Mouse (Mus musculus): ENCODE data around the gene Pafah1b2. TPM values are rescaled to one million over a fixed set of nuclear protein-coding genes. Genes with fewer than 3 reads are reported as not detected.
A peak's percentile ranks its signal among the peaks of the same experiment; 100 is the strongest.

Pafah1b2 gene
- polyA plus RNA-seq, 1 experiment from 2014 or later, result 138 TPM

DNA sequence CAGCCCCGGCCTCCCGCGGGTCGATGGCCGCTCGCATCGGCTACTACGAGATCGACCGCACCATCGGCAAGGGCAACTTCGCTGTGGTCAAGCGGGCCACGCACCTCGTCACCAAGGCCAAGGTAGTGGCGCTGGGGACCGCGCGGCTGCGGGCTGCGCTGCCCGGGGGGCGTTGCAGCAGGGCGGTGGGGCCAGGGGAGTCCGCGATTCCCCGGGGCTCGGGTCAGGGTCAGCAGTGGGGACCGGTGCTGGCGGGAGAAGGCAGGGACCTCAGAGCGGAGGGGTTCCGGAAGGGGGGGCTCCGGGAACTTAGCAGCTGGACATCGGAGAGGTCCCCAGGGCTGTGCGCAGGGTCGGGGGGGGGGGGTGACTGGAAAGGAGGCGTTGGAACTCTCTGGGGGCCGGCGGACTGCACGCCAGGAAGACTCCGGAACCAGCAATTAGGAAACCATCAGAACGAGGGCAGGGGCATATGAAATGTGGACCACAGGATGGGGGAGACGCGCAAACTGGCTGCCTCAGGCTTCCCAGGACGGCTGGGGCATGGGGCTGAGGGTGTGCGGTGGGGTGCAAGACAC lies 608 bp upstream of the Pafah1b2 start:
- in situ Hi-C loops (cut with MboI; ENCODE audit: low pct_unique_long_range_greater_than_20kb), result no loop called here
- no peaks in the 10 kb centered on the region for H3K27me3 ChIP-seq
- DNase-seq (ENCODE audit: low read depth, low spot score) (no peak), ATAC-seq (peak; percentile 28)
- POLR2A ChIA-PET, result interaction anchor here (0.9 to 1.0 kb wide), 2 partner anchors 9 to 20 kb away, joined by 3 read pairs; no protein-coding TSS in a partner anchor
- no peak for TF ChIP-seq CTCF (IDR thresholded peaks at IDR 0.05)
- CTCF ChIA-PET, result interaction anchor here (1.0 kb wide), 1 partner anchor 97 kb away, joined by 3 read pairs; no protein-coding TSS in a partner anchor

DNA sequence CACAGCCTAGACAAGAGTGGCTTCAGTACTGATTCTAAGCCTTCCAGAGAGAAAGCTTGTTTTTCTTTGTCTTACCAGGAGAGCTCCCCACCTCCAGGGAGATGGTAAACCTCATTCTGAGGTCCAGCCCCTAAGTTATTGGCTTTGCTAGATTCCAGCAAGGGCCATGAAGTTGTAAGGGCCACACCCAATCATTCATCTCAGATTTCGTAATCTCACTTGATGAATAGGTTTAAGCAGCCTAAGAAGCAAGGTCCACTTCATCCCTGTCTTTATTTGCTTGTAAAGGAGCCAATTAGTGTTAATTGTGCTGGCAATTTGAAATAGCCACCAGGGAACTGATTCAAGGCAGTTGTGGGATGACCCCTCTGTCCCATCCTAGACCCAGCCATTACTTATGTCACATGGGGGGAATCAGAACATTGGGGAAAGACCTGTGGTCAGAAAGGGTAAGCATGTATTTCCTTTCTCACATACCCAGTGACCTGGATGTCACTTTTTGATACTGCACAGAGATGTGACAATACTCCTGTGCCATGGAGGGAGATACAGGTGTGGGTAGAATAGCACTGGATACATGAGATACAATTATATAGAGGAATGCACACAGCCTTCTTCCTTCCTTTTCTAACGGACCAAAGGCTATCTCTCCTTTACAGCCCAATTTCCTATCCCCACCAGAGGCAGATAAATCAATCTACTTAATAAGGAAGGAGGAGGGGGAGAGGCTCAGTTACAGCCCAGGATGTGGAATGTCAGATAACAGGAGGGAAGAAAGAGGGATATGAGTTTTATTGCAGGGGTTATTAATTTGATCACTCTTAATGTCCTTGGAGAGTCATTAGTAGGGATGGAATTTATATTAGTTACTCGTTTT lies 1.2 kb downstream of the Pafah1b2 start:
- TF ChIP-seq CTCF (IDR thresholded peaks at IDR 0.05), result no peak
- in situ Hi-C loops (cut with MboI; ENCODE audit: low pct_unique_long_range_greater_than_20kb), result no loop called here
- no peak for DNase-seq (ENCODE audit: low read depth, low spot score)
- ATAC-seq, result no peak
- POLR2A ChIA-PET, result interaction anchor here (0.6 to 1.0 kb wide), 3 partner anchors 48 to 199 kb away, joined by 3 to 5 read pairs (median 3); no protein-coding TSS in a partner anchor
- CTCF ChIA-PET, result interaction anchor here (1.3 to 1.4 kb wide), 2 partner anchors 15 to 55 kb away, joined by 3 read pairs; no protein-coding TSS in a partner anchor
- no peaks in the 10 kb centered on the region for H3K27me3 ChIP-seq

DNA sequence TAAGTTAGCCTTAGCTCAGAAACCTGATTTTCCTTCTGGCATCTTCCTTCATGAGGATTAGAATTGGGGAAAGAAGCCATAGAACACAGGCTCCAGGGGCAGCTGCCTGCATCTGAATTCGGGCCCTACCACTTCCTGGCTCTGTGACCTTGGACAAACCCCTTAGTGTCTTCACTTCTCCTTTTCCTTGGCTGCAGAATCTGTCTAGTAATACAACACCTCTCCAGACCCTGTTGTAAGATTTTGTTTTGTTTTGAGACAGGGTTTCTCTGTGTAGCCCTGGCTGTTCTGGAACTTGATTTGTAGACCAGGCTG lies 2.9 kb downstream of the Pafah1b2 start:
- DNase-seq (ENCODE audit: low read depth, low spot score) (no peak), ATAC-seq (no peak)
- no peak for TF ChIP-seq CTCF (IDR thresholded peaks at IDR 0.05)
- in situ Hi-C loops (cut with MboI; ENCODE audit: low pct_unique_long_range_greater_than_20kb), result loop anchor here (5.0 kb wide), 1 partner anchor 183 kb away; no protein-coding TSS in a partner anchor
- H3K27me3 ChIP-seq, result no peaks in the 10 kb centered on the region
- POLR2A ChIA-PET, result interaction anchor here (0.6 to 0.7 kb wide), 3 partner anchors 108 to 261 kb away, joined by 3 to 5 read pairs (median 3); no protein-coding TSS in a partner anchor
- CTCF ChIA-PET, result interaction anchor here (1.0 to 1.7 kb wide), 5 partner anchors 26 to 182 kb away, joined by 3 to 9 read pairs (median 3); no protein-coding TSS in a partner anchor

DNA sequence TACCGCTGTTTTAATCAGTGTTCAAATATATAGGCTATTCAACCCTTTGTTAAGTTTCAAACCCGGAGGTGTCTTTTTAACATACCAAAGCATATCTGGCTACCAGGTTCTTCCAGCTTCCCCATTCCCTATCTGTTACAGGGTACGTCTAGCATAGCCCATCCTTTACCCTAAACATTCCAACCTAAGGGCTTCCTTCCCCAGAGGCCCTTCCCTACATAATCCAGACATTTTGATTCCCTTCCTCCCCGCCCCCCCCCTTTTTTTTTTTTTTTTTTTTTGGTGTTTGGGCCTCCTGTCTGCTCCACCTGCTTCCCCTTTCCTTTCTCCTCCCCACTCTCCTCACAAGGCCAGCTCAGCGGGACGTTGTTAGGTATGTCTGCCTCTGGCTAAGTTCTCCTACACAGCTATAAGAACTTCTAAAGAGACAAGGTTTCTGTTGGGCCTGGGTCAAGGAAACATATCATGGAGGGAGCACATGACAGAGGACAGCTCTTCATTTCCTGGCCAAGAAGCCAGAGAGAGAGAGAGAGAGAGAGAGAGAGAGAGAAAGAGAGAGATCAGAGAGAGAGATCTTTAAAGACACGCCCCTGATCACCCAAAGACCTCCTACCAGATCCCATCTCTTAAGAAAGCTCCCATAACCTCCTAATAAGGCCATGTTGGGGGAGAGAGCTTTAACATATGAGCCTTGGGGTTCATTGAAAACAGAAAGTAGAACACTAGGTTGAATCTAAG lies 3.4 kb downstream of the Pafah1b2 start:
- CTCF ChIA-PET, result interaction anchor here (1.0 to 1.7 kb wide), 4 partner anchors 26 to 182 kb away, joined by 3 to 9 read pairs (median 3); no protein-coding TSS in a partner anchor
- no peaks in the 10 kb centered on the region for H3K27me3 ChIP-seq
- TF ChIP-seq CTCF (IDR thresholded peaks at IDR 0.05), result no peak
- POLR2A ChIA-PET, result interaction anchor here (0.6 to 0.7 kb wide), 3 partner anchors 108 to 262 kb away, joined by 3 to 5 read pairs (median 3); no protein-coding TSS in a partner anchor
- in situ Hi-C loops (cut with MboI; ENCODE audit: low pct_unique_long_range_greater_than_20kb), result loop anchor here (5.0 kb wide), 1 partner anchor 183 kb away; no protein-coding TSS in a partner anchor
- DNase-seq (ENCODE audit: low read depth, low spot score) (no peak), ATAC-seq (no peak)

DNA sequence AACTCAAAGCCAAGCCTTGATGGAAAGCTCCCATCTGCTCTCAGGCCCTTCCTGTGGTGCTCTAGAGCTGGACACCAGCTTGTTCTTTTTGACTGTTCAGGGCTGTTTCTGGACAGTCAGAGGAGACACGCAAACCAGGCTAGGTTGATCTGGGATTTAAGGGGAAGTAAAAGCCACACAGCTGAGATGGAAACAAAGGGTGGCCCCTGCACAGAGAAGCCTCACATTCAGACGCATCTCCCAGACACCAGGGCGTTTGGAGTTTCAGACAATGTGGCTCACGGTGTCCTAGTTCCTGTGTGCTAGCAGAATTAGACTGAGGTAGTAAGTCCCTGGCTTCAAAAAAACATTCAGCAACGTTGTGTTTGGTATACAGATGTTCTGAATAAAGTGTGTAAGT lies 6.3 kb downstream of the Pafah1b2 start:
- ChIA-PET POLR2A (no interaction called here), CTCF (interaction anchor here (1.8 kb wide), 1 partner anchor 179 kb away, joined by 5 read pairs; no protein-coding TSS in a partner anchor)
- H3K27me3 ChIP-seq, result no peaks in the 10 kb centered on the region
- no peak for ATAC-seq
- no peak for DNase-seq (ENCODE audit: low read depth, low spot score)
- in situ Hi-C loops (cut with MboI; ENCODE audit: low pct_unique_long_range_greater_than_20kb), result loop anchor here (5.0 kb wide), 1 partner anchor 186 kb away; no protein-coding TSS in a partner anchor
- TF ChIP-seq CTCF (IDR thresholded peaks at IDR 0.05), result no peak

DNA sequence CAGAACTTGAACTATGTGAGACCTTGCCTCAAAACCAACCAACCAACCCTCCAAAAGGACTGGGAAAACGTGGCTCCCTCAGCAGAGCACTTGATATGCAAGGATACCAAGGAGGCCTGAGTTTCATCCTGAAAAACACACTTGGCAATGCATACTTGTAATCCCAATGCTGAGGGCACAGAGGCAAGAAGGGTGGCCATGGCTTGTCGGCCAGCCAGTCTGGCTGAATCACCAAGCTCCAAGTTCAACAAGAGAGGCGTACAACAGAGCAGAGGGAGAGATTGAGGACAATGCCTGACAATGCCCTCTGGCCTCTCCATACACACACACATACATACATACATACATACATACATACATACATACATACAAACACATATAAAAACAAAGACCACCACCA lies 8.0 kb downstream of the Pafah1b2 start:
- DNase-seq (ENCODE audit: low read depth, low spot score) (no peak), ATAC-seq (no peak)
- H3K27me3 ChIP-seq, result no peaks in the 10 kb centered on the region
- POLR2A ChIA-PET, result no interaction called here
- CTCF ChIA-PET, result interaction anchor here (1.1 kb wide), 1 partner anchor 184 kb away, joined by 5 read pairs; no protein-coding TSS in a partner anchor
- no peak for TF ChIP-seq CTCF (IDR thresholded peaks at IDR 0.05)
- in situ Hi-C loops (cut with MboI; ENCODE audit: low pct_unique_long_range_greater_than_20kb), result no loop called here

DNA sequence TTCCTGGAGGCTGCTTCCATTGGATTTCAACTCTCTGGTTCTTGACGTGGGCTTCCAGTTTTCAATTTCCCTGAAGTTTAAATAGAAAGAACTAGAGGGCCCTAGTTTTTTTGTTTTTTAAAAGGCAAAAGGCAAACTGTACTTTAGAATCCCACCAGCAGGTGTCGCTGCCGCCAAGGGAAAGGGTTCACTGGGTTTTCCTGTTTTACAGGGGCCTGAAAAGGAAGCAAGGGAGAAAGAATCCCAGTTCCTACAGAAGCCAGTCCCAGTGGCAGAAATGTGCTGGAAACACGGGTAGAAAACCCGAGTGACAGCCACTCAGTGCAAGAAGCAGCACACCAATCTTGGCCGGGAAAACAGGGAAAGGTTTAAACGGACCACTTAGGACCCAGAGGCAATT lies 8.8 kb downstream of the Pafah1b2 start:
- CTCF ChIA-PET, result no interaction called here
- TF ChIP-seq CTCF (IDR thresholded peaks at IDR 0.05), result peak; percentile 88
- DNase-seq (ENCODE audit: low read depth, low spot score), result no peak
- no peaks in the 10 kb centered on the region for H3K27me3 ChIP-seq
- in situ Hi-C loops (cut with MboI; ENCODE audit: low pct_unique_long_range_greater_than_20kb), result no loop called here
- ATAC-seq, result no peak
- POLR2A ChIA-PET, result no interaction called here

DNA sequence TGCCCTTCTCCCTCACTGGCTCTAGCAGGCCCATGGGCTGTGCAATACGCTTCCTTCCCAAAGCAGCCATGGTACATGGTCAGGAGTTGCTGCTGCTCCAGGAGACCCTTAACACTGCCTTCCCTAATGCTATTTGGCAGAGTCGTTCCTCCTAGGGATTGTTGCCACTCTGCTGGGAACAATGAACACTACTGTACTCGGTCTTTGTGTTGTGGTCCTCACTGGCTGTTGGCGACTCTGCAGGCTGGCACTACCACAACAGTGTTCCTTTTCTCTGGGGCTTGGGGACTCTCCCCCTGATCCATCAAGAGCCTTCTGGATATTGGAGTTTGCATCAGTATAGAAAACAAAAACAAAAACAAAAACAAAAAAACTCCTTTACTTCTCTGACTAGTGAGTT lies 13.5 kb downstream of the Pafah1b2 start:
- CTCF ChIA-PET, result interaction anchor here (1.5 kb wide), 1 partner anchor 186 kb away, joined by 6 read pairs; no protein-coding TSS in a partner anchor
- H3K27me3 ChIP-seq, result no peaks in the 10 kb centered on the region
- POLR2A ChIA-PET, result no interaction called here
- ATAC-seq (no peak), DNase-seq (ENCODE audit: low read depth, low spot score) (no peak)
- no peak for TF ChIP-seq CTCF (IDR thresholded peaks at IDR 0.05)
- in situ Hi-C loops (cut with MboI; ENCODE audit: low pct_unique_long_range_greater_than_20kb), result no loop called here

DNA sequence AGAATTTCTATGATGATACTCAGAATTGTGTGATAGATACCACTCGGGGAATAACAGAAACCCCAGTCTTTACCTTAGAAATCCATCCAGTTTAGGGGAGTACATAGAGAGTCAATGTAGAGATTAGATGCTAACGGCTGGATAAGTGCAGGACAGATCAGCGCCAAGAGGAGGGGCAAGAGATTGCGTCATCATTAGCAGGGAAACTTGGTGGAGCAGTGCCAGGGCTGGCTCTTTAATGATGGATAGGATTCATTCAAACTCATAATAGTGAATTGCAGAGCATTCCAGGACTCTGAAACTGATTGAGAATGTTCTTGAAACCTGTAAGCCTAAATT lies 27.3 kb downstream of the Pafah1b2 start:
- no peak for TF ChIP-seq CTCF (IDR thresholded peaks at IDR 0.05)
- CTCF ChIA-PET, result no interaction called here
- H3K27me3 ChIP-seq, result no peaks in the 10 kb centered on the region
- in situ Hi-C loops (cut with MboI; ENCODE audit: low pct_unique_long_range_greater_than_20kb), result no loop called here
- no peak for DNase-seq (ENCODE audit: low read depth, low spot score)
- POLR2A ChIA-PET, result no interaction called here
- ATAC-seq, result no peak

Measured in Patski (cell line).